Mouse (Mus musculus) megakaryocyte, embryonic 14.5 days (primary cell): ENCODE data around the gene Alyref.

ENCODE experiments used
- FLI1 ChIP-seq: IDR thresholded peaks from 2 replicates; pipeline ENCODE4 v1.6.1; 2012; ENCODE audit warnings: low read length, inconsistent platforms, mixed read lengths
- GATA1 ChIP-seq: IDR thresholded peaks from 3 replicates; pipeline ENCODE4 v1.6.1; 2012; ENCODE audit warnings: mixed read lengths, low read length, inconsistent platforms, borderline replicate concordance

DNA sequence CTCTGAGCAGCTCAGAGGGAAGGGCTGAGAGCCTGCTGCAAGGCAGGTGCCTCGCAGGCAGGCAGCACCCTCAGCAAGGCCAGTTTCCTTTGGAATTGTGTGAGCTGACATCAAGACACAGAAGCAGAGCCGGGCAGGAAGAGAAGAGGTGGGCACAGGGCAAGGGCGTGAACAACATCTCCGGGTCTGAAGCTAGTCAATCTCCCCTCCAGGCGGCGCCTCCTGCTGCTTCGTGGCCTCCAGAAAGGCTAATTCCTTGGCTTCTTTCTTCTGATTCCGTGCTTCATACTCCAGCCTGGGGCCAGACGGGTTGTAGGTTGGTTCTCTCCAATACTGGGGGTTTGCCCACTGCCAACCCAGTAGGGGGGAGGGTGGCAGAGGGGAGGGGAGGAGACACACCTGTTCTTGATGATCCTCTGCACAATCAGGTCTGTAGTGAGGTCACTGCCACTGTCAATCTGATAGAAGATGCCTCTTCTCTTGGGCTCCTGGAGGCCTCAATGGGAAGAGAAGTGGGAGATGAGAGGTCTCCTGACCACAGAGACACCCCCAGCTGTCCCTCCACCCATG is 12.4 kb upstream of the Alyref start:
- no peak for TF ChIP-seq FLI1
- no peak for TF ChIP-seq GATA1
